Mouse (Mus musculus) limb, embryonic 11.5 days (tissue): ENCODE data around the gene Plekhh2. TPM values are rescaled to one million over a fixed set of nuclear protein-coding genes. Genes with fewer than 3 reads are reported as not detected.

Source experiments
- ATAC-seq: fragments of 200-750 bp; cut with Nextera tagmentation; 2 replicates; pipeline ENCODE4 v1.8.0; 2017; ENCODE audit warnings: low read depth; ENCODE audit not compliant: insufficient number of reproducible peaks, low FRiP score, low TSS enrichment
- DNase-seq: peaks from one replicate; pipeline ENCODE4 v3.0.0-alpha.2; 2015; ENCODE audit warnings: low spot score
- H3K27ac ChIP-seq: fragments of 300-500 bp; sonication (generic); replicated peaks from 2 replicates; pipeline ENCODE4 v1.5.1; 2014; ENCODE audit warnings: low read depth, mild to moderate bottlenecking, low read length
- H3K27me3 ChIP-seq: fragments of 300-500 bp; sonication (generic); 2 replicates; pipeline ENCODE4 v1.6.1; 2014; ENCODE audit warnings: mild to moderate bottlenecking, low read length, mixed read lengths; ENCODE audit not compliant: control insufficient read depth, insufficient read depth
- H3K36me3 ChIP-seq: fragments of 300-500 bp; sonication (generic); 2 replicates; pipeline ENCODE4 v1.6.1; 2014; ENCODE audit warnings: mild to moderate bottlenecking, low read length, moderate library complexity, mixed read lengths; ENCODE audit not compliant: control insufficient read depth, insufficient read depth
- H3K4me1 ChIP-seq: fragments of 300-500 bp; sonication (generic); 2 replicates; pipeline ENCODE4 v1.6.1; 2014; ENCODE audit warnings: low read length, mixed read lengths; ENCODE audit not compliant: control insufficient read depth, insufficient read depth
- H3K4me2 ChIP-seq: fragments of 300-500 bp; sonication (generic); 2 replicates; pipeline ENCODE4 v1.6.1; 2014; ENCODE audit warnings: low read depth, mild to moderate bottlenecking, moderate library complexity; ENCODE audit not compliant: severe bottlenecking
- H3K4me3 ChIP-seq: fragments of 300-500 bp; sonication (generic); 2 replicates; pipeline ENCODE4 v1.5.1; 2014; ENCODE audit warnings: low read depth, low read length
- H3K9ac ChIP-seq: fragments of 300-500 bp; sonication (generic); 2 replicates; pipeline ENCODE4 v1.6.1; 2014; ENCODE audit warnings: mild to moderate bottlenecking, low read length
- H3K9me3 ChIP-seq: fragments of 300-500 bp; sonication (generic); 2 replicates; pipeline ENCODE4 v1.6.1; 2016; ENCODE audit warnings: low read length; ENCODE audit not compliant: control insufficient read depth
- WGBS: fragments of 180-500 bp; shearing (Covaris S2); extraction: QIAGEN DNeasy Blood & Tissue Kit; methylation state at CpG from one replicate; pipeline ENCODE4 v1.1.7; 2014; 5-methylcytosine and 5-hydroxymethylcytosine counted together
- polyA plus RNA-seq: library from polyadenylated mRNA; unstranded; fragments of >200 nt; fragmentation: Nextera tagmentation; extraction: Ambion mirVana; gene quantifications from 2 replicates; pipeline ENCODE4 v1.2.1, GENCODE M21; 2014

The Plekhh2 gene
- polyA plus RNA-seq, 1 experiment from 2014 or later: 5.7 TPM

GRCm38 (mm10) chr17:84581740-84582414 lies 70.2 kb downstream of the Plekhh2 start:
- ATAC-seq: no peak
- no peaks in the 10 kb centered on the region for H3K9me3 ChIP-seq
- H3K27ac ChIP-seq: no peak overlapping the region

DNA sequence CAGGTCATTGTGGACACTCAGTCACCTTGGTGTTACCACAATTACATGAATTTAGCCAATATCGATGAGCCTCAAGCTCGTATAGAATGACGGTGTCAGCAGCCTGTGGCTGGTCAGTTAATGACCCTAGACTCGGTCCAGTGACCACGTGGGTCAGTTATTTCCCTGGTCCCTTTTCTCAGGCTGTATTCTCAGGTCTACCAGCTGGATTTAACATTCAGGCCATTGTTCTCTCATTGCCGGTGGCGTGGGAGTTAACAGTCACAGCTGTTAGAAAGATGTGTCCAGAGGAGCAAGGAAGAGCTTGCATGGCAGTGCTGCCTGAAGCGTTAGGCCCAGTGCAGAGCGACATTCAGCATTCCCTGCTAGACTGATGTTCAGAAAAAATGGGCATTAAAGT lies 72.4 kb downstream of the Plekhh2 start:
- H3K4me2 ChIP-seq: no peak overlapping the region
- no peak overlapping the region for H3K4me3 ChIP-seq
- H3K9me3 ChIP-seq: no peaks in the 10 kb centered on the region
- ATAC-seq (no peak), DNase-seq (no peak)
- H3K9ac ChIP-seq: no peak overlapping the region
- H3K27ac ChIP-seq: no peak overlapping the region
- H3K27me3 ChIP-seq: no peaks in the 10 kb centered on the region
- H3K36me3 ChIP-seq: no peaks in the 10 kb centered on the region
- H3K4me1 ChIP-seq: peaks cover 4% of the 10 kb centered on the region; the same call in 1 of the 2 replicates
- WGBS: 83% methylated on average over 9 of the region's 9 CpGs

More at GRCm38 (mm10) chr17:84581740-84582414, 70.2 kb downstream of the Plekhh2 start:
- no peak for DNase-seq
- H3K36me3 ChIP-seq: no peaks in the 10 kb centered on the region
- H3K4me1 ChIP-seq: peaks cover 4% of the 10 kb centered on the region; the same call in 1 of the 2 replicates
- no peak overlapping the region for H3K4me2 ChIP-seq
- no peaks in the 10 kb centered on the region for H3K27me3 ChIP-seq
- whole genome bisulfite sequencing: 80% methylated on average over 8 of the region's 8 CpGs
- no peak overlapping the region for H3K9ac ChIP-seq
- no peak overlapping the region for H3K4me3 ChIP-seq

GRCm38 (mm10) chr17:84585104-84585503 lies 73.4 kb downstream of the Plekhh2 start:
- no peak overlapping the region for H3K27ac ChIP-seq
- H3K27me3 ChIP-seq: no peaks in the 10 kb centered on the region
- ATAC-seq (no peak), DNase-seq (no peak)
- H3K36me3 ChIP-seq: no peaks in the 10 kb centered on the region
- no peak overlapping the region for H3K9ac ChIP-seq
- H3K4me2 ChIP-seq: no peak overlapping the region
- H3K4me1 ChIP-seq: peaks cover 4% of the 10 kb centered on the region; the same call in 1 of the 2 replicates
- H3K9me3 ChIP-seq: no peaks in the 10 kb centered on the region
- WGBS: 79% methylated on average over 8 of the region's 8 CpGs
- no peak overlapping the region for H3K4me3 ChIP-seq

DNA sequence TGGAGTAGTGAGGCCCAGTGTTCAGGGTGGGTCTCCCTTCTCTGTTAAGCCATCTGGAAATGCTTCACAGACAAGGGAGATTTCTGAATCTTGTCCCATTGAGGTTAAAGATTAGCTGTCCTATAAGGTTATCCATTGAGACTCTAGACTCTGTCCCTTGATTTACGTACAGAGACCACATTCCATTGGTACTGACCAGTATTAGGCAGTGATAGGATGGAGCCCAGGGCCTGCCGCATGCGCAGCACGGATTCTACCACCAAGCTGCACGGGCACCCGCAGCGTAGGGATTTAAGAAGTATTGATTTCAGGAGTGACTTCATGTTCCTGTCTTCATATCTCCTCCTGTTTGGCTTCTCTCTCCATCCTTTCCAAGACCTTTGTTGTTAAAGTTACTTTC lies 78.4 kb downstream of the Plekhh2 start:
- Histone ChIP-seq H3K9me3 (no peaks in the 10 kb centered on the region), H3K27me3 (no peaks in the 10 kb centered on the region), H3K27ac (no peak overlapping the region), H3K36me3 (0 out of 2 replicates have a peak, but pooled peaks cover under 1% of the 10 kb centered on the region), H3K4me3 (no peak overlapping the region), H3K4me2 (no peak overlapping the region), H3K4me1 (no peaks in the 10 kb centered on the region), H3K9ac (no peak overlapping the region)
- ATAC-seq: no peak
- 97% methylated on average over 7 of the region's 7 CpGs for WGBS
- DNase-seq: no peak

- Histone ChIP-seq H3K9ac (no peak overlapping the region), H3K4me3 (no peak overlapping the region), H3K9me3 (no peaks in the 10 kb centered on the region), H3K4me2 (no peak overlapping the region), H3K36me3 (0 out of 2 replicates have a peak, but pooled peaks cover 2% of the 10 kb centered on the region), H3K27me3 (no peaks in the 10 kb centered on the region), H3K4me1 (peaks cover 2% of the 10 kb centered on the region; the same call in 1 of the 2 replicates), H3K27ac (no peak overlapping the region)
- ATAC-seq (no peak), DNase-seq (no peak)
- 91% methylated on average over 16 of the region's 16 CpGs for WGBS
Observed at GRCm38 (mm10) chr17:84591431-84592150, 79.9 kb downstream of the Plekhh2 start.

DNA sequence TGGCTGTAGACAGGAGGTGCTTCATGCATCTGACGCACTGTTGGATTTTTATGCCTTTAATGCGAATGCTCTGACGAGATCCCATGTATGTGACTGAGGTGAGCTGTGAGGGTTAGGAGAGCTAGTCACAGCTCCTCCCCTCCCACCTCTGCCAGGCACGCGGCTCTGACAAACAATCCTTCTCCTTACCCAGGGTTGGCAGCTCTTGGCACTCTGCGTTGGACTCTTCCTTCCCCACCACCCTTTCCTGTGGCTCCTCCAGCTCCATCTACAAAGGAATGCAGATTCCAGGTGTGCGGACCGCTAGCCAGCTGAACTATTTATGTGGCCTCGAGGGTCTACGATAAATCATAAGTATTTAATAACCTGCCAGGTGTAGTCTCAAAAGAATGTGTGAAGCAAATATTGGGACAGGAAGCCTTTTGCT lies 84.3 kb downstream of the Plekhh2 start:
- H3K27me3 ChIP-seq: no peaks in the 10 kb centered on the region
- DNase-seq: no peak
- H3K4me2 ChIP-seq: no peak overlapping the region
- H3K36me3 ChIP-seq: 0 out of 2 replicates have a peak, but pooled peaks cover 2% of the 10 kb centered on the region
- H3K9ac ChIP-seq: no peak overlapping the region
- no peaks in the 10 kb centered on the region for H3K9me3 ChIP-seq
- ATAC-seq: no peak
- no peak overlapping the region for H3K4me3 ChIP-seq
- H3K4me1 ChIP-seq: peaks cover 2% of the 10 kb centered on the region; the same call in 1 of the 2 replicates
- 42% methylated on average over 10 of the region's 10 CpGs for WGBS
- no peak overlapping the region; the same call in 1 of the 2 replicates for H3K27ac ChIP-seq

GRCm38 (mm10) chr17:84596501-84596900 lies 84.8 kb downstream of the Plekhh2 start:
- Histone ChIP-seq H3K9me3 (no peaks in the 10 kb centered on the region), H3K36me3 (0 out of 2 replicates have a peak, but pooled peaks cover 2% of the 10 kb centered on the region), H3K27me3 (no peaks in the 10 kb centered on the region), H3K4me1 (peaks cover 2% of the 10 kb centered on the region; the same call in 1 of the 2 replicates), H3K9ac (no peak overlapping the region), H3K4me3 (no peak overlapping the region), H3K27ac (0 out of 2 replicates have a peak overlapping the region, but pooled peaks have one; percentile 3), H3K4me2 (no peak overlapping the region)
- 59% methylated on average over 7 of the region's 7 CpGs for WGBS
- DNase-seq: no peak
- ATAC-seq: no peak

DNA sequence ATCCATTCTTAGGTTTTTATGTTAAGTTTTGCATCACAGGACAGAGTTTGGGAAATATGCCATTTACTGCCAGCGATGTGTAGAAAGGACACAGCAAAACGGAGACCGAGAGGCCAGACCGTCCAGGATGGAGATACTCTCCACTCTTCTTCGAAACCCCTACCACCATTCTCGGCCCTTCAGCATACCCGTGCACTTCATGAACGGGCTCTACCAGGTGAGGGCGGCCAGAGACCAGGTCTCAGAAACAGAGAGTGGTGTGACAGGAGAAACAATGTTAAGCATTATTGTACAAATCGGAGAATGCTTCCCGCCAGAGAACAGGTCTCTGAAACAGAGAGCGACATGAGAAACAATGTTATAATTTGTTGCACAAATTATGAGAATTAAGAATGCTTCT lies 86.2 kb downstream of the Plekhh2 start:
- 92% methylated on average over 12 of the region's 12 CpGs for WGBS
- no peaks in the 10 kb centered on the region for H3K27me3 ChIP-seq
- H3K4me1 ChIP-seq: peaks cover 2% of the 10 kb centered on the region; the same call in 1 of the 2 replicates
- no peak overlapping the region for H3K27ac ChIP-seq
- ATAC-seq (no peak), DNase-seq (no peak)
- H3K9ac ChIP-seq: no peak overlapping the region
- H3K4me3 ChIP-seq: no peak overlapping the region
- 0 out of 2 replicates have a peak, but pooled peaks cover 2% of the 10 kb centered on the region for H3K36me3 ChIP-seq
- no peaks in the 10 kb centered on the region for H3K9me3 ChIP-seq
- H3K4me2 ChIP-seq: no peak overlapping the region
